Mouse (Mus musculus): ENCODE results near the gene Ubl5. TPM values are rescaled to one million over a fixed set of nuclear protein-coding genes. Genes with fewer than 3 reads are reported as not detected.

The Ubl5 gene
- polyA plus RNA-seq, 1 experiment from 2014 or later, result 338 TPM

DNA sequence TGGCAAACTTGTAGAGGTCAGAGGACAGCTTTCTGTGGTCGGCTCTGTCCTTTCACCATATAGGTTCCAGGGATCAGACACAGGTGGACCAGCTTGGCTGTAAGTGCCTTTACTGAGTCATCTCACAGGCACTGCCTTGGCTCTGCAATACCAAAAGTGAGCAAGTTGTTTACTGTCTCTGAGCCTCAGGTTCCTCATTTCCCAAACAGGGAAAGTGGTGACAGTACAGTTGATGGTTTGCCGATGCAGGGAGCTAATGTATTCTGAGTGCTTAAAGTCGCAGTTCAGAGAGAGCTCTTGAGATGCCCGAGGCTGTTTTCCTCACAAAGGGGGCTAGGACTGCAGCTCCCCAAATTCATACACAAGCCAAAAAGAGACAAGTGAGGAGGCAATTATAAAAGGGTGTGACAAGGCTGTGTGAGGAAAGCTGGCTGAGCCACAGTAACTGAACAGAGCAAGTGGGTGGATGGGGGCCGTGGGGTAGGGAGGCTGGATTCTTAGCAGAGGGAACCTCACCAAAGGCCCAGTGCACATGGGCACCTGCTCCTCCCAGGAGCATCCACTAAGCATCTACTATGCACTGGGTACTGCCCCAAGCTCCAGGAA lies 53.5 kb downstream of the Ubl5 start:
- Histone ChIP-seq H3K36me3 (ENCODE audit: control insufficient read depth, insufficient read depth, low read length) (no peaks in the 10 kb centered on the region), H3K4me3 (ENCODE audit: low read depth, low read length) (no peak overlapping the region), H3K9me3 (replicated peaks; ENCODE audit: control insufficient read depth, low read length) (no peaks in the 10 kb centered on the region), H3K4me1 (ENCODE audit: control insufficient read depth, insufficient read depth, low read length) (0 out of 2 replicates have a peak, but pooled peaks cover 5% of the 10 kb centered on the region), H3K4me2 (no peak overlapping the region), H3K27ac (ENCODE audit: low read depth, low read length) (no peak overlapping the region), H3K9ac (ENCODE audit: low read depth, low read length) (no peak overlapping the region), H3K27me3 (ENCODE audit: control insufficient read depth, insufficient read depth, low read length) (peaks cover 6% of the 10 kb centered on the region; the same call in 1 of the 2 replicates)
- no peak for ATAC-seq (replicated peaks; ENCODE audit: insufficient number of reproducible peaks, low FRiP score, low TSS enrichment)
- 62% methylated on average over 5 of the region's 5 CpGs for WGBS (ENCODE audit: insufficient replicate concordance)

Other genes starting within 250 kb of the Ubl5 start
- gene Zfp26, start 182.7 kb upstream of the Ubl5 start, polyA plus RNA-seq (2014; fragmentation: Nextera tagmentation; extraction: Ambion mirVana), result 14.1 and 16.4 TPM in 2 replicates
- gene Zfp426, start 150.1 kb upstream of the Ubl5 start, polyA plus RNA-seq (2014; fragmentation: Nextera tagmentation; extraction: Ambion mirVana), result 16.4 and 17.1 TPM in 2 replicates
- gene Zfp266, start 121.5 kb upstream of the Ubl5 start, polyA plus RNA-seq (2014; fragmentation: Nextera tagmentation; extraction: Ambion mirVana), result 50.7 and 56.7 TPM in 2 replicates
- gene Zfp846, start 61.6 kb upstream of the Ubl5 start, polyA plus RNA-seq (2014; fragmentation: Nextera tagmentation; extraction: Ambion mirVana), result 9.0 and 9.8 TPM in 2 replicates
- gene Fbxl12, start 1.9 kb downstream of the Ubl5 start, polyA plus RNA-seq (2014; fragmentation: Nextera tagmentation; extraction: Ambion mirVana), result 12.5 and 13.5 TPM in 2 replicates
- gene Pin1, start 9.2 kb downstream of the Ubl5 start, polyA plus RNA-seq (2014; fragmentation: Nextera tagmentation; extraction: Ambion mirVana), result 53.1 and 54.6 TPM in 2 replicates
- gene Olfm2, start 103.5 kb downstream of the Ubl5 start, polyA plus RNA-seq (2014; fragmentation: Nextera tagmentation; extraction: Ambion mirVana), result 1.4 and 2.3 TPM in 2 replicates
- gene Col5a3, start 172.2 kb downstream of the Ubl5 start, polyA plus RNA-seq (2014; fragmentation: Nextera tagmentation; extraction: Ambion mirVana), result 0.04 TPM in 1 of 2 replicates, not detected in the other
- gene Rdh8, start 175.6 kb downstream of the Ubl5 start, polyA plus RNA-seq (2014; fragmentation: Nextera tagmentation; extraction: Ambion mirVana), result not detected in 2 replicates
- 2.1 TPM in 2 replicates for gene A230050P20Rik, start 225.8 kb downstream of the Ubl5 start, polyA plus RNA-seq (2014; fragmentation: Nextera tagmentation; extraction: Ambion mirVana)
- gene Angptl6, start 236.8 kb downstream of the Ubl5 start, polyA plus RNA-seq (2014; fragmentation: Nextera tagmentation; extraction: Ambion mirVana), result 2.1 and 2.9 TPM in 2 replicates
- 43.6 and 46.2 TPM in 2 replicates for gene Ppan, start 245.3 kb downstream of the Ubl5 start, polyA plus RNA-seq (2014; fragmentation: Nextera tagmentation; extraction: Ambion mirVana)